Mouse (Mus musculus): ENCODE measurements at regions not wholly inside any gene's neighbourhood (a gene's known extent, or its start where the extent isn't known, plus 50 kb on each side); places are given as distances from the start of the nearest gene placed in this dataset.

- no peaks in the 10 kb centered on the region for H3K27me3 ChIP-seq (ENCODE audit: control insufficient read depth, insufficient read depth, low read length)
- H3K4me3 ChIP-seq (ENCODE audit: insufficient read depth, low read depth, low read length), result no peak overlapping the region
- DNase-seq (ENCODE audit: extremely low read depth, low read depth, low spot score), result no peak
- no peaks in the 10 kb centered on the region for H3K79me2 ChIP-seq (ENCODE audit: control insufficient read depth, insufficient read depth, low read length)
- H3K27ac ChIP-seq (replicated peaks; ENCODE audit: insufficient read depth, low read depth, low read length), result no peak overlapping the region
- H3K36me3 ChIP-seq (ENCODE audit: control insufficient read depth, insufficient read depth, low read length), result no peaks in the 10 kb centered on the region
- no peak for TF ChIP-seq CTCF (IDR thresholded peaks at IDR 0.05; ENCODE audit: low read depth, low read length)
- TF ChIP-seq POLR2A (IDR thresholded peaks at IDR 0.05; ENCODE audit: extremely low read depth, insufficient read depth, low read length), result no peak
- 29% methylated on average over 12 of the region's 12 CpGs for WGBS
- no peaks in the 10 kb centered on the region for H3K4me1 ChIP-seq (ENCODE audit: control insufficient read depth, insufficient read depth, low read length)
- H3K9ac ChIP-seq (ENCODE audit: low read depth, low read length), result no peak overlapping the region
Observed at GRCm38 (mm10) chr7:135809751-135810379, 93.7 kb upstream of the Mki67 start.

DNA sequence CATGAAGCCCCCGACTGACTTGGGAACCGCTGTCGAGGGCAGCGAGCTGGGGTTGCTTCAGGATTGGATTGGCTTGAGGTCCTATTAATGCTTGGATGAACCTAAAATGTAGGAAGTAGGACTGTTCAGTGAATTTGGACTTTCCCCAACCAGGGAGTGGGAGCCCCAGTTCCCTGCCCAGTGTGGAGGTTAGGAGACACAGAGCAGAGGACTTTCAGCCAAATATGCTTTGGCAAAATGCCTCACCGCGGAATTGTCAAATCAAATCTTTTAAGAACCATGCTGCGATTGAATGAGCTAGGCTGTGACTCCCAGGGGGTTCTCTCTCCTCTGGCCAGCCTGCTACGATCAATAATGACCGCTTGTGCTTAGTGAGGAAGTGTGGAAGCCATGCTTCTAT, 94.8 kb upstream of the Mki67 start:
- H3K4me3 ChIP-seq (ENCODE audit: insufficient read depth, low read depth, low read length), result no peak overlapping the region
- 74% methylated on average over 9 of the region's 9 CpGs for WGBS
- H3K9ac ChIP-seq (ENCODE audit: low read depth, low read length), result no peak overlapping the region
- TF ChIP-seq CTCF (IDR thresholded peaks at IDR 0.05; ENCODE audit: low read depth, low read length) (no peak), POLR2A (IDR thresholded peaks at IDR 0.05; ENCODE audit: extremely low read depth, insufficient read depth, low read length) (no peak)
- no peaks in the 10 kb centered on the region for H3K79me2 ChIP-seq (ENCODE audit: control insufficient read depth, insufficient read depth, low read length)
- no peaks in the 10 kb centered on the region for H3K4me1 ChIP-seq (ENCODE audit: control insufficient read depth, insufficient read depth, low read length)
- no peak overlapping the region for H3K27ac ChIP-seq (replicated peaks; ENCODE audit: insufficient read depth, low read depth, low read length)
- no peaks in the 10 kb centered on the region for H3K27me3 ChIP-seq (ENCODE audit: control insufficient read depth, insufficient read depth, low read length)
- no peaks in the 10 kb centered on the region for H3K36me3 ChIP-seq (ENCODE audit: control insufficient read depth, insufficient read depth, low read length)
- no peak for DNase-seq (ENCODE audit: extremely low read depth, low read depth, low spot score)

GRCm38 (mm10) chr7:135813616-135814015, 97.5 kb upstream of the Mki67 start:
- DNase-seq (ENCODE audit: extremely low read depth, low read depth, low spot score), result no peak
- WGBS, result 90% methylated on average over 3 of the region's 3 CpGs
- H3K9ac ChIP-seq (ENCODE audit: low read depth, low read length), result no peak overlapping the region

GRCm38 (mm10) chr7:135816191-135816590, 100.0 kb upstream of the Mki67 start:
- Histone ChIP-seq H3K79me2 (ENCODE audit: control insufficient read depth, insufficient read depth, low read length) (no peaks in the 10 kb centered on the region), H3K27ac (replicated peaks; ENCODE audit: insufficient read depth, low read depth, low read length) (no peak overlapping the region), H3K36me3 (ENCODE audit: control insufficient read depth, insufficient read depth, low read length) (no peaks in the 10 kb centered on the region), H3K4me1 (ENCODE audit: control insufficient read depth, insufficient read depth, low read length) (no peaks in the 10 kb centered on the region), H3K4me3 (ENCODE audit: insufficient read depth, low read depth, low read length) (no peak overlapping the region), H3K27me3 (ENCODE audit: control insufficient read depth, insufficient read depth, low read length) (no peaks in the 10 kb centered on the region), H3K9ac (ENCODE audit: low read depth, low read length) (no peak overlapping the region)
- no peak for TF ChIP-seq POLR2A (IDR thresholded peaks at IDR 0.05; ENCODE audit: extremely low read depth, insufficient read depth, low read length)
- no peak for TF ChIP-seq CTCF (IDR thresholded peaks at IDR 0.05; ENCODE audit: low read depth, low read length)
- 97% methylated on average over 3 of the region's 3 CpGs for WGBS
- DNase-seq (ENCODE audit: extremely low read depth, low read depth, low spot score), result no peak

More at GRCm38 (mm10) chr7:135813616-135814015, 97.5 kb upstream of the Mki67 start:
- no peak overlapping the region for H3K4me3 ChIP-seq (ENCODE audit: insufficient read depth, low read depth, low read length)
- H3K27ac ChIP-seq (replicated peaks; ENCODE audit: insufficient read depth, low read depth, low read length), result no peak overlapping the region
- no peaks in the 10 kb centered on the region for H3K4me1 ChIP-seq (ENCODE audit: control insufficient read depth, insufficient read depth, low read length)
- TF ChIP-seq POLR2A (IDR thresholded peaks at IDR 0.05; ENCODE audit: extremely low read depth, insufficient read depth, low read length), result no peak
- H3K36me3 ChIP-seq (ENCODE audit: control insufficient read depth, insufficient read depth, low read length), result no peaks in the 10 kb centered on the region
- H3K27me3 ChIP-seq (ENCODE audit: control insufficient read depth, insufficient read depth, low read length), result no peaks in the 10 kb centered on the region
- no peaks in the 10 kb centered on the region for H3K79me2 ChIP-seq (ENCODE audit: control insufficient read depth, insufficient read depth, low read length)

DNA sequence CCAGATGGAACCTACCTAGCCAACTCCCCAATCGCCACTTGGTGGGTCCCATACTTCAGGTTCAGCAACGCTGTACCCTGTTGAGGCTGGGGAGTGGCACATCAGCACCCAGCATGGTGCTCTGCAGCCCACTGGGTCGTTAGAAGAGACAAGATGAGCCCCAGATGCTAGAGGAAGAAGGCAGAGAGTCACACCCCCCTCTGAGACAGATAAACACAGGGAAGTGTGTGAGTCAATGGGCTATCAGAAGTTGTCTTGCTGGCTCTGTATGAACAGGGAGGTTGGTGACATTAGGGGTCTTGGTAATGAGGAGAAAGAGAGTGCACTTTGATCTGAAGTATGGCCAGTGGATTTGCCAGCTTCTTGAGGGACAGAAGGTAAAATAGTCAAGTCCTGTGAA, 101.7 kb upstream of the Mki67 start:
- WGBS, result 40% methylated on average over 3 of the region's 3 CpGs
- Histone ChIP-seq H3K27me3 (ENCODE audit: control insufficient read depth, insufficient read depth, low read length) (no peaks in the 10 kb centered on the region), H3K36me3 (ENCODE audit: control insufficient read depth, insufficient read depth, low read length) (no peaks in the 10 kb centered on the region), H3K79me2 (ENCODE audit: control insufficient read depth, insufficient read depth, low read length) (no peaks in the 10 kb centered on the region), H3K9ac (ENCODE audit: low read depth, low read length) (no peak overlapping the region), H3K27ac (replicated peaks; ENCODE audit: insufficient read depth, low read depth, low read length) (no peak overlapping the region), H3K4me3 (ENCODE audit: insufficient read depth, low read depth, low read length) (no peak overlapping the region), H3K4me1 (ENCODE audit: control insufficient read depth, insufficient read depth, low read length) (no peaks in the 10 kb centered on the region)
- no peak for DNase-seq (ENCODE audit: extremely low read depth, low read depth, low spot score)
- TF ChIP-seq POLR2A (IDR thresholded peaks at IDR 0.05; ENCODE audit: extremely low read depth, insufficient read depth, low read length), result no peak
- TF ChIP-seq CTCF (IDR thresholded peaks at IDR 0.05; ENCODE audit: low read depth, low read length), result no peak

DNA sequence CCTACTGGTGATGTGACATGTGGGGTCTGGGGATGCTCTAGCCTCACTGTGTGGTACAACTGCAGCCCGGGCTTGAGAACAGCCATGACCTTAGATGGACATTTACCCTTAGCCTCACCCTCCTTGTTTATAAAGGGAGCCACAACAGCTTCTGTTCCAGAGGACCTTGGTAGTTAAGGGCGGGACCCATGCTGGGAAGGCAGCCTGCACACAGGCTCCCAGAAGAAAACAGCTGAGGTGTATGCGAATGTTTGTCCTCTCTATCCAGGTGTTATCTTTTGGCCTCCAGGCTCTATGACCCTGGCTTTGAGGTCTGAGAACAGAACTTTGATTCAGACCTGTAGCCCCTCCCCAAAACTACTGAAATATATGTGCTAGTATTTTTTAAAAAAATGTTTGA, 102.1 kb upstream of the Mki67 start:
- 75% methylated on average over 3 of the region's 3 CpGs for WGBS
- H3K27ac ChIP-seq (replicated peaks; ENCODE audit: insufficient read depth, low read depth, low read length), result no peak overlapping the region
- TF ChIP-seq POLR2A (IDR thresholded peaks at IDR 0.05; ENCODE audit: extremely low read depth, insufficient read depth, low read length) (no peak), CTCF (IDR thresholded peaks at IDR 0.05; ENCODE audit: low read depth, low read length) (no peak)
- no peaks in the 10 kb centered on the region for H3K79me2 ChIP-seq (ENCODE audit: control insufficient read depth, insufficient read depth, low read length)
- DNase-seq (ENCODE audit: extremely low read depth, low read depth, low spot score), result no peak
- no peaks in the 10 kb centered on the region for H3K27me3 ChIP-seq (ENCODE audit: control insufficient read depth, insufficient read depth, low read length)
- H3K4me1 ChIP-seq (ENCODE audit: control insufficient read depth, insufficient read depth, low read length), result no peaks in the 10 kb centered on the region
- H3K9ac ChIP-seq (ENCODE audit: low read depth, low read length), result no peak overlapping the region
- H3K4me3 ChIP-seq (ENCODE audit: insufficient read depth, low read depth, low read length), result no peak overlapping the region
- no peaks in the 10 kb centered on the region for H3K36me3 ChIP-seq (ENCODE audit: control insufficient read depth, insufficient read depth, low read length)
